Mouse (Mus musculus) cerebellum, adult (tissue): ENCODE measurements around the gene Parvg.

Experiments
- ATAC-seq: cut with Nextera tagmentation; 2 replicates; pipeline ENCODE4 v1.9.2; 2017; ENCODE audit warnings: mild to moderate bottlenecking, moderate library complexity, mixed read lengths; ENCODE audit not compliant: insufficient number of reproducible peaks, low FRiP score, low TSS enrichment

Parvg gene

DNA sequence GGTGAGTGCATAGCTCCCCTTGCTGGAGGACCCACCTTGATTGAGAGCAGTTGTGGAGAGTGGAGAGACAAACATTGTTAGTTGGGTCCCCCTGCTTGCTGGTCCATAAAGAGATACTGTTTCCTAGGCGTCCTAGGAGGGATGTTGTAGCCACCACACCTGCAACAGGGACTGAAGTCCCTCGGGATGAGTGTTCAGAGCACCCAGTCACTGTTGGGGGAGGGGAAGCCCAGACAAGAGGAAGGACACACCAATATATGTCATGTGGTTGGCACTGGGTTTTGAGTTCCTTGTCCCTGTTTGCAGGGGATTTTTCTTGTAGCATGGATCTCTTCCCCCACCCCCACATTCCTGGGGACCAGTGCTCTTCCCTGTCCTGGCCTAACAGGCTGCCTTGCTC lies 17.1 kb downstream of the Parvg start:
- no peak for ATAC-seq

- no peak for ATAC-seq
These were observed 24.9 kb downstream of the Parvg start for GRCm38 (mm10) chr15:84348769-84349168.

- no peak for ATAC-seq
These were observed 26.3 kb downstream of the Parvg start for GRCm38 (mm10) chr15:84349915-84350738.

DNA sequence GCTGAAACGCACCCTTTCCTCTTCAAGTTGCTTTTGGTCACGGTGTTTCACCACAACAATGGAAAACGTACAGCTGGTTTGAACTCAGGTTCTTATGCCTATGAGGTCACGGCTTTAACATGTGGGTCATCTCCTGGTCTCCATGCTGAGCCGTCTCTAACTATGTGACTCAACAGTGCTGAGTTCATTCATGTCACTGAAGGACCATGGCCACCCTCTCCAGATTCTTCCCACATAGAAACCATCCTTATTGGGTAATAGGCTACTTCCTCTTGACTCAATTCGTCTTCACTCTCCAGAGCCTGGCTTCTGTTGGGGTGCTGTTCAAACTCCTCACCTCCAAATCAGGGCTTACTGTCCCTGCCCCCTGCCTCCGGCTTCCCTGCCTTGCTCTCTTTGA lies 27.5 kb downstream of the Parvg start:
- no peak for ATAC-seq

DNA sequence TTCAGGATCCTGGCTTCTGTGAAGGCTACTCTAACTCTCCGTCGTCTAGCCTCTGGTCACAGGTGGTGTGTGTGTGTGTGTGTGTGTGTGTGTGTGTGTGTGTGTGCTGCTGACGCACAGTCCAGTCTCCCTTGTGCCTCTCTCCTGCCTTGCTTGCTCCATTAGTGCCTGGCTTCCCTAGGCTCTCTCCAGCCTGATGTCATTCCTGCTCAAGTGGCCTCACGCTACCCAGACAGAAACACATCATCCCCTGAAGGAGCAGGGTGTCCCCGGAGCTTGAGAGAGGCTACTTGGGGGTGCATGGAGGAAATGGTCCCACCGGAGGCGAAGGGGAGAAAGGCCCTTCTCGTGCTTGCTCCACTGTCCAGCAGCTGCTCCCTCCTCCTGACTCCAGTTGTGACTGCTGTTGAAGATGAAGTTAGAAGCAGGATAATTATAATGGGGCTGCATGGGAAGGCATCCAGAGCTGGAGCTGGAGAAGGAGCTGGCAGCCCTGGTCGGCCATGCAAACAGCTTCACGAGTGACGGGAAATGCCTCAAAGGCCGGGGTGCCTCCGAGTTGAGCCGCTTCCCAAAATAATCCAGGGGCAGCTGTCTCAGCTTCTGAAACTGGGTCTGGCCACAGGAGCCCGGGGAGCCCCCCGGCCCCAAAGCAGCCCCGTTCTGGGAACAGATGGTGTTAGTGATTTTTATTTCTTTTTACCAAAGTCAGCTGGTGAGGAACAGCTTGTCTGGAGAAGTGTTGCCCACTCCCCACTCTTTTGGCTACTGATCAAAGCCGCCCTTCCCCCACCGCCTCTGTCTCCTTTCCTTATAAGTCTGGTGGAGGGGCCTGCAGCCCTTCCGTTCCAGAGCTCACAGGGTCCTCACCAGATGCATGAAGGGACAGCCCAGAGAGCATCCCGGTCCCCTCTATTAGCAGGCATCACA lies 28.4 kb downstream of the Parvg start:
- no peak for ATAC-seq

DNA sequence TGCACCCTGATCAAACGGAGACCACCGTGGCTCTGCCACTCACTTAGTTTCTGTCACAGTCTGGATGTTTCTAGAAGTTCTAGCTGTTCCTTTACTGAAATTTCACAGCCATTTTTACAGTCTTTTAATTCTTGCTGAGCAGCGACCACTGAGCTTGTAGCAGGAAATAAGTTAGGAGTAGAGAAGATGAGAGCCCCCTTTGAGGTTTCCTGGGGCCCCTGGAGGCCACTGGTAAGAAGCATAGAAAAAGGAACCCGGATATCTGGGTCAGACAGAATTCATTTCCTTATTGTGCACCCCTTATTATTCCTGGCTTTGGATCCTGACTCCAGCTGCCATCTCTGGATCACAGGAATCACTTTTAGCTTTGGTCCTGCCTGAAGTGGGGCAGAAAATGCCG lies 31.3 kb downstream of the Parvg start:
- no peak for ATAC-seq

- no peak for ATAC-seq
These were observed 40.9 kb downstream of the Parvg start for GRCm38 (mm10) chr15:84364746-84365145.

DNA sequence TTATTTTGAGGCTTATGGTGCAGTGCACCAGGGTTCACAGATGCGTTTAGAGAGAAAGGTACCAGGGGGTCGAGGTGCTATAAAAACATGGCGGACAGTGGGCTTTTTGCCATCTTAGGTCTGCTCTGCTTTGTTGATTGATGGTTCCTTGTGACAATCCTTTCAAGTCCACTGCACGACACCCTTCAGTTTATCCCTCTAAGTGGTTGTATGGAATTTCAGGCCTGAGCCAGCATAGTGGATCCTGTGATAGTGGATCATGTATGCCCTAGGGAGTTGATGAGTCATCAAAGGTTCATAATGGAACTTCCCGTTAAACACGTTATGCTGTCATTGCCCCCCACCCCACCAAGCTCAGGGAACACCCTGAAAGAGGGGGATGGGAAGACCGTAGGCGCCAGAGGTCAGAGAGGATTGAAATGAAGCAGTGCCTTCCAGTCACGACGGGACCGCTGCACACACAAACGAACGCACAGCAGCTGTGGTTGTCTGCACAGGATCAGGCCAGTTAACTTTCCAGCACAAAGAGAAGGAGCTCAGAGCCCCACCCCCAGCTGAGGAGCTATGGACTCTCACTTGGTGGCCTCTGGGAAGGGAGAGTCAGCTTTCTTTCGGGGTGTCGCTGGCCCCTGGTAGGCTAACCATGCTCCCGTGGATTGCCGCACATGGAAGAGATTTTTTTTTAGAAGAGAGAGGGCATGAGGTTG lies 42.0 kb downstream of the Parvg start:
- ATAC-seq: no peak

DNA sequence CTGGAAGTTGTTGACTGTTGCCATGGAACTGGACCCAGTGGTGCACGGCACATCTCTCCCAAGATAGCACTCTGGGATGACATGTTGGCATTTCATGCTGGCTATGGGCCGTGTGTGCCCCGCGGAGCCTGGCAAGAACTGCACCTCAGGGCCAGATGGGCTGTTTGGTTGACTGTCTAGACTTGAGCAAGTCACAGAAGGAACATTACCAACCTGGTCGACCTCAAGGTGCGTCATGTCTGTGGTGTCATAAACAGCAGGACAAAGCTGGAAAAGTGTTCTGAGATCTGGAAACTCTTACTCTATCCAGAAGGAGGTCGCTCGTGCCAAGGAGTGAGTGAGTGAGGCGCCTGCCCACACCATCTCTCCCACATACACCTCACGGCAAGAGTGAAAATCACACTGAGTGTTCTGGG lies 42.8 kb downstream of the Parvg start:
- ATAC-seq: no peak

DNA sequence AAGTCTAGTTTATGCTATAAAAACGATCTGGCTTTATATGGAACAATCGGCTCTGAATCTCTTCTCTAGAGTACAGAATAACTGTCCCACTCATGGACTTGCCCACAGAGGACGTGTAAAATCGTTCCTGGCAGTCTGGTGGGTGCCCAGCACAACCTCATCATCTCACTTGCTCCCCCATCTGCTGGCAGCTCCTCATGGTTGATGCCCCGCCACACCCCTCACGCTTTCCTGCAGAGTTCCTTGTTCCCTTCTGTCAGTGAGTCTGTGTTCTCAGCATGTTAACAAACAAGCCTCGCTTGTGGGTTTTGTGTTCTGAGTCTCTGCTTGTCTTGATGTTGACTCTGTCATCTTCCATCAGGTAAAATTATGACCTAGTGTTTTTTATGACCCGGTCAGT lies 43.6 kb downstream of the Parvg start:
- no peak for ATAC-seq

- ATAC-seq: no peak
These were observed 49.0 kb downstream of the Parvg start for GRCm38 (mm10) chr15:84372801-84373200.

DNA sequence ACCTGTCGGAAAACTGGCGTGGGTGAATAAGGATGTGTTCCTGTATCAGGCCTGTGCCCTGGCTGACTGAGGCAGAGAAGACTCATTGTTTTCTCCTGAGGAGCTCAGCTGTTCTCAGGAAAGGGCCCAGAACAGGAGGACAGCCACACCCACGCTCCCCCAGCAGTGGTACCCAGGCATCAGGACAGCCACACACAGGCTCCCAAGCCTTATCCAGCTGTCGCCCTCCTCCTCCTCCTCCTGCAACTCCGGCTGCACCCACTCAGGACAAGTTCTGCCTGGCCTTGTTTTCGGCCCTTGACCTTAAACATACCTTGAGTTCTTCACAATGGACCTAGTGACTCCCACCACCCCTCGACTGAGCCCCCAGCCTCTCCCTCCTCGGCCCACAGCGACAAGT lies 54.9 kb downstream of the Parvg start:
- ATAC-seq: no peak

- no peak for ATAC-seq
These were observed 56.4 kb downstream of the Parvg start for GRCm38 (mm10) chr15:84380181-84380580.

- ATAC-seq: no peak
These were observed 60.2 kb downstream of the Parvg start for GRCm38 (mm10) chr15:84384066-84384465.

DNA sequence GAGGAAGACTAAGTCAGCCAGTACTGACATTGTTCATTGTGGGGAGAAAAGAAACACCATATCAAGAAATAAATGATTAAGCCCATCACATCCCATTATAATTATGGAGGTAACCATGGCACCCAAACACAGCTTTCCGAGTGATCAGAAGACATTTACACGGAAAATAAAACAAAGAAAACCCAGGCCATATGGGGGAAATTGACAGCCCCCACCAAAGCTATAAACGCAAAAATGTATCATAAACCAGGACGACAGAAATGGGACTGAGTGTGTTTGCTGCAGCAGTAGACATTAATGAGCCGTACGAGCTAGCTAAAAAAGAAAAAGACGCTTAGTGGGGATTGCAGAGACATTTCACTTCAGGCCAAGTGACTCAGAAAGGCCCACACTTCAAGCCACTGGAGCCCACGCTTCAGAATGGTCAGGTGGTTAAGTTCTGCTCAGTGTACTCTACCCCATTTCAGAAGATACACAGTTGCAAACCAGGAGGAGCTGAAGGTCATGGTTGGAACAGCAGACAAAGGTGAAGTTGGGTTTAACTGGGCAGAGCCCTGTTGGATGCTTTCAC lies 62.3 kb downstream of the Parvg start:
- no peak for ATAC-seq

GRCm38 (mm10) chr15:84388698-84389131 lies 64.9 kb downstream of the Parvg start:
- ATAC-seq: no peak

- no peak for ATAC-seq
These were observed 68.3 kb downstream of the Parvg start for GRCm38 (mm10) chr15:84392131-84392530.
